Mouse (Mus musculus) testis, adult 2 months (tissue): ENCODE results near the gene Nhlrc3. TPM values are rescaled to one million over a fixed set of nuclear protein-coding genes. Genes with fewer than 3 reads are reported as not detected.

Experiments used
- H3K27ac ChIP-seq: fragments of 200-500 bp; 2 replicates; pipeline ENCODE4 v1.5.1; 2012; ENCODE audit warnings: low read depth, low read length; ENCODE audit not compliant: control insufficient read depth, insufficient read depth
- H3K27me3 ChIP-seq: fragments of 200-500 bp; 2 replicates; pipeline ENCODE4 v1.6.1; 2012; ENCODE audit warnings: mild to moderate bottlenecking, low read length, moderate library complexity; ENCODE audit not compliant: control insufficient read depth, insufficient read depth
- H3K36me3 ChIP-seq: fragments of 200-500 bp; 2 replicates; pipeline ENCODE4 v1.6.1; 2012; ENCODE audit warnings: mild to moderate bottlenecking, low read length; ENCODE audit not compliant: control insufficient read depth, insufficient read depth
- H3K4me1 ChIP-seq: fragments of 200-500 bp; 2 replicates; pipeline ENCODE4 v1.6.1; 2012; ENCODE audit warnings: low read length; ENCODE audit not compliant: control insufficient read depth, insufficient read depth
- H3K4me3 ChIP-seq: fragments of 200-500 bp; 2 replicates; pipeline ENCODE4 v1.5.1; 2012; ENCODE audit warnings: low read depth, mild to moderate bottlenecking, low read length, moderate library complexity, mixed read lengths; ENCODE audit not compliant: control insufficient read depth
- CTCF ChIP-seq: fragments of 200-500 bp; IDR thresholded peaks from 2 replicates; pipeline ENCODE4 v1.5.1; 2012; ENCODE audit warnings: low read depth, mild to moderate bottlenecking, inconsistent platforms, low read length, moderate library complexity; ENCODE audit not compliant: control insufficient read depth, insufficient read depth, insufficient replicate concordance
- POLR2A ChIP-seq: fragments of 200-500 bp; IDR thresholded peaks from 2 replicates; pipeline ENCODE4 v1.6.1; 2012; ENCODE audit warnings: low read depth, mild to moderate bottlenecking, inconsistent platforms, low read length, moderate library complexity; ENCODE audit not compliant: control insufficient read depth
- polyA plus RNA-seq: library from polyadenylated mRNA; depleted of rRNA; stranded (reverse); fragments of >200 nt; gene quantifications from 2 replicates; pipeline ENCODE4 v1.2.3, GENCODE M21; 2012; rRNA removed

Gene Nhlrc3
- polyA plus RNA-seq, result 2.7 and 3.5 TPM in 2 replicates

GRCm38 (mm10) chr3:53463046-53463764 lies at the start of gene Nhlrc3, which contains the start of gene Proser1:
TSS of gene Nhlrc3 (minus strand) at chr3:53463332.
TSS of gene Proser1 (plus strand) at chr3:53463666.
- Histone ChIP-seq H3K4me3 (peak within 1 kb of the TSS; percentile 98), H3K27me3 (no peaks in the 10 kb centered on the region), H3K27ac (peak within 1 kb of the TSS; percentile 99), H3K4me1 (peaks cover 8% of the 10 kb centered on the region), H3K36me3 (no peaks in the 10 kb centered on the region; the same call in 1 of the 2 replicates)
- TF ChIP-seq POLR2A (0 out of 2 replicates have a peak, but pooled peaks have one; percentile 21), CTCF (no peak)

- Histone ChIP-seq H3K27ac (no peak overlapping the region), H3K4me3 (no peak overlapping the region), H3K27me3 (no peaks in the 10 kb centered on the region), H3K4me1 (no peaks in the 10 kb centered on the region), H3K36me3 (no peaks in the 10 kb centered on the region)
- no peak for TF ChIP-seq POLR2A
- no peak; the same call in 1 of the 2 replicates for TF ChIP-seq CTCF
Measured at GRCm38 (mm10) chr3:53502428-53502827, 39.3 kb upstream of the Nhlrc3 start.

- Histone ChIP-seq H3K27me3 (no peaks in the 10 kb centered on the region), H3K4me1 (no peaks in the 10 kb centered on the region), H3K36me3 (no peaks in the 10 kb centered on the region), H3K27ac (no peak overlapping the region), H3K4me3 (no peak overlapping the region)
- TF ChIP-seq CTCF (no peak), POLR2A (no peak)
Measured at GRCm38 (mm10) chr3:53498351-53498905, 35.3 kb upstream of the Nhlrc3 start.

GRCm38 (mm10) chr3:53488353-53488752 lies 25.2 kb upstream of the Nhlrc3 start, which contains the start of gene Stoml3:
TSS of gene Stoml3 (plus strand) at chr3:53488653.
- H3K27ac ChIP-seq, result no peak within 1 kb of the TSS
- H3K4me1 ChIP-seq, result peaks cover 3% of the 10 kb centered on the region; the same call in 1 of the 2 replicates
- no peak for TF ChIP-seq POLR2A
- TF ChIP-seq CTCF, result no peak
- no peaks in the 10 kb centered on the region for H3K36me3 ChIP-seq
- no peak within 1 kb of the TSS for H3K4me3 ChIP-seq
- no peaks in the 10 kb centered on the region for H3K27me3 ChIP-seq

- Histone ChIP-seq H3K27ac (no peak overlapping the region), H3K27me3 (no peaks in the 10 kb centered on the region), H3K36me3 (no peaks in the 10 kb centered on the region), H3K4me1 (peaks cover 3% of the 10 kb centered on the region; the same call in 1 of the 2 replicates), H3K4me3 (no peak overlapping the region)
- TF ChIP-seq CTCF (no peak), POLR2A (no peak)
Measured at GRCm38 (mm10) chr3:53486996-53487576, 24.0 kb upstream of the Nhlrc3 start.

GRCm38 (mm10) chr3:53486561-53486960 lies 23.4 kb upstream of the Nhlrc3 start:
- H3K27ac ChIP-seq, result no peak overlapping the region
- H3K4me1 ChIP-seq, result peaks cover 3% of the 10 kb centered on the region; the same call in 1 of the 2 replicates
- no peaks in the 10 kb centered on the region for H3K36me3 ChIP-seq
- H3K4me3 ChIP-seq, result no peak overlapping the region
- H3K27me3 ChIP-seq, result no peaks in the 10 kb centered on the region
- no peak for TF ChIP-seq CTCF
- no peak for TF ChIP-seq POLR2A
